Mouse (Mus musculus) mouse embryonic stem cell (cell line): ENCODE data around the gene Epn3.

Source experiments
- in situ Hi-C, 2 experiments: fragments of 300-500 bp; cut with MboI; formaldehyde crosslinking; loops; 1 replicate in 1 of 2; 3 replicates in 1 of 2; pipeline ENCODE4 v1.14.3; 2019 to 2020; ENCODE audit warnings: low sequenced_read_pairs in 2 of 2, low pct_unique_long_range_greater_than_20kb in 1 of 2, mixed read lengths in 1 of 2; ENCODE audit not compliant: unreplicated experiment in 1 of 2

The Epn3 gene

GRCm38 (mm10) chr11:94475722-94476121 lies 24.1 kb downstream of the Epn3 start:
- in situ Hi-C loops, result loop anchor here in 1 of 2 experiments (25.0 kb wide), 1 partner anchor 338 kb away; no protein-coding TSS in a partner anchor

DNA sequence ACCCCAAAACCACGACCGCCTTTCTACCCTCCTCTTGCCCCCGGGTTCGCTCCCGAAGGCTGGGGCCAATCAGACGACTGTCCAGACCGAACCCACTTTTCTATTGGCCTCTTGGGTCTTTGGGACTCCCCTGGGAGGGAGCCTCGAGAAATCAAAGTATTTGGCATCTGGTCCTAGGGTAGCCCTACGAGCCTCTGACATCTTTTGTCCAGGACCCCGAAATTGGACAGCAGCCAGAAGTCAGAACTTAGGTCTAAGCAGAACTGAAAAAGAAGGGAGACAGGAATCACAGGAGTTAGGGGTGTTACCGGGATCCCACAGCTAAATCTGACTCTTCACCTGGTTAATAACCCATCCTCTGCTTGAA lies 25.2 kb downstream of the Epn3 start:
- in situ Hi-C loops, result no loop called here

- in situ Hi-C loops, result no loop called here
Measured at GRCm38 (mm10) chr11:94473707-94474543, 25.8 kb downstream of the Epn3 start, which contains the start of gene Cacna1g. Gene Cacna1g, minus strand, starts transcription at chr11:94474198.

DNA sequence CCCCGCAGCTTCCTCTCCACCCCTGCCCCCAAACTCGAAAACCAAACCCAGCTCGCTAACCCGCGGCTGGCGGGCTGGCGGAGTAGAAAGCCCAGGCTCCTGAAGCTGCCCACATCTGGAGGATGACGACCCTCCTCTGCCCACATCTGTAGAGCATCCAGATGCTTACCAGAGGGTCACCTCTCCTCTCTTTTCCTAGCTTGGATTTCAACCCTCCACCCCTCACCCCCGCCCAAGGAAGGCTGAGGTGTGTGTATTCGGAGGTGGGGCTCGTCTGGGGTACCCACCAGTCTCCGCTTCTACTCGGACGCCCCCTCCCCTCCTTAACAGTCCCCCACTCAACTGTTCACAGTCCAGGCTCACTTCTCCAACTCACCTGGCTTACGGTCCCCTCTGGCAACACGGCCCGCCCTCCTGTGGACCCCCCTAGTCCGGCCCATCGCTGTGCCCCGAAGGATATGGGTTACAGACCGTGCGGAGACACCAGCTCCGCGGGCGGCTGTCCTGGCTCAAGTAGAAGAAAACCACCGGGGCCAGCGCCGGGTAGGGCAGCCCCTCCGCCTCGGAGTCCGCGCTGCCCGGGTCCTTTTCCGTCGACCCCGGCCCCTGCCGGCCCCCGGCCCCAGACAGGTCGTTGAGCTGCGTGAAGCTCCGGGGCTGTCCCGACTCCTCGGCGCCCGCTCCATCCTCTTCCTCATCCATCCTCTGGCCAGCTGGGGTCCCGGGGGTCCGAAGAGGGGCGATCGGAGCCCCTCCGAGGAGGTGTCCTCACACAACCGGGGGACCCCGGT lies 26.7 kb downstream of the Epn3 start:
- in situ Hi-C loops, result no loop called here

DNA sequence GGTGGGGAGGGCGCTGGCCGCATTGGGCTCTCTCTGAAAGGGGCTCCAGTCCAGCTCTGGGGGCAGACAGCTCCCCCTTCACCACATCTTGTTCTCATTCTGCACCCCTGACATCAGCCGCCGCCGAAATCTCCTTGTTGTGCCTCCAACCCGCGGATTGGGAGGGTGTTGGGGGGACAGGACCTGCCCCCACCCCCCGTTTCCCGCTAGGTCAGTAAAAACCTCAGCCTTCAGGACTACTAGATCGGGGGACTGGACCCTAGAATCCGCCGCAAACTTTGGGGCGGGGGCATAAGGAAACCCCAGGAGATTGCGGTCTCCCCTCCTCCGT lies 27.2 kb downstream of the Epn3 start:
- in situ Hi-C loops, result no loop called here

DNA sequence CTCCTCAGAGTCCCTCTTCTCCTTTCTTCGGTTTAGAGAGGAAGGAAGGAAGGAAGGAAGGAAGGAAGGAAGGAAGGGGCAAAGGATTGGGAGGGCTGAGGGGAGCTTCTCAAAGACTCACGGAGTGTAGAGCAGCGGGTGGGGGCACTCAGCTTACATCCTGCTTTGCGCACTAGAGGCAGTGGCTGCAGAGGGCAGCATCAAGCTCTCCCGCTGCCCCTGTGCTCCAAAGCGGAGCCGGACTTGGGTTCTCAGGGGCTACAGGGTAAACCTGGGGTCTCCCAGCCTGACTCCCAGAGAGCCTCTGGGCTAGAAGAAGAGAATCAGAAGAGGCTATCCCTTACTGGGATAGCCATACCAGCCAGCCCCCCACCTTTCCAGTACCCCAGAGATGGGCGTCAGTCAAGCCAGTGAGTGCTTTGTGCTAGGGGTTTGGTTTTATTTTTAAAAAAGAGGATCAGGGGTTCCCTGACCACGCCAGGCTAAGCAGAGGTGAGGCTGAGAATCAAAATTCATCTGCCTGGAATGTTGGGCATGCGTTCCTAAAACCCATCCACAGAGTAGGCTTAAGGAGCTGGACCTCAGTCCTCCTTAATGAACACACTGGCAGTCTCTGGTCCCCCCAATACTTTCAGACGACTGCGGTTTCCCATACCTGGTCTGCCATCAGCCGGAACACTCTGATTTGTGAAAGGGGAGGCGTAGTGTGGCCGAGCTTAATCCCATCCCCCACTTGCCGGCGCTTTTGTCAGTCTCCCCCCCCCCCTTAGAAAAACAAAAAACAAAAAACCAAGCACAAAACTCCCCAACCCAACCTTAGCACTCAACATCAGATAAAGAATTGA lies 27.8 kb downstream of the Epn3 start:
- in situ Hi-C loops, result no loop called here

- in situ Hi-C loops, result no loop called here
Measured at GRCm38 (mm10) chr11:94470391-94470790, 29.4 kb downstream of the Epn3 start.

GRCm38 (mm10) chr11:94469136-94470064 lies 30.4 kb downstream of the Epn3 start:
- in situ Hi-C loops, result no loop called here

GRCm38 (mm10) chr11:94468582-94469064 lies 31.2 kb downstream of the Epn3 start:
- in situ Hi-C loops, result no loop called here

GRCm38 (mm10) chr11:94466333-94466855 lies 33.4 kb downstream of the Epn3 start:
- in situ Hi-C loops, result no loop called here

DNA sequence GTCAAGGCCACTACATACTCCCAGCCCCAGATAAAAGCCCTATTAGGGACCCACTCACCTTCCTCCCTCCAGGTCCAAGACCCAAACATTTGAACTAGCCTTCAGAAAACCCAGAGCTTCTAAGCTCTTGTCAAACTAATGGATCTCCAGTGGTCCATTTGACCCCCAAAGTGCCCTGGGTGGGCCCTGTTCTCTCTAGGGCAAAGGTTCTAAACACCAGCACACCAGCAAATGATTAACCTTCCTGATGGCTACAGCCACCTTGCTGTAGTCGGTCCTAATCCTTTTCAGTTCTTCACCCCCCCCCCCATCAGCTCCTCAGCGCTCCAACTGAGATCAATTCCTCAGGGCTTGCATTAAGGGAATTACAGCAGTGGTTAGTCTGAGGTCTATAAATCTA lies 35.6 kb downstream of the Epn3 start:
- in situ Hi-C loops, result no loop called here

- in situ Hi-C loops, result no loop called here
Measured at GRCm38 (mm10) chr11:94461856-94462255, 37.9 kb downstream of the Epn3 start.

- in situ Hi-C loops, result no loop called here
Measured at GRCm38 (mm10) chr11:94457001-94457400, 42.8 kb downstream of the Epn3 start.

DNA sequence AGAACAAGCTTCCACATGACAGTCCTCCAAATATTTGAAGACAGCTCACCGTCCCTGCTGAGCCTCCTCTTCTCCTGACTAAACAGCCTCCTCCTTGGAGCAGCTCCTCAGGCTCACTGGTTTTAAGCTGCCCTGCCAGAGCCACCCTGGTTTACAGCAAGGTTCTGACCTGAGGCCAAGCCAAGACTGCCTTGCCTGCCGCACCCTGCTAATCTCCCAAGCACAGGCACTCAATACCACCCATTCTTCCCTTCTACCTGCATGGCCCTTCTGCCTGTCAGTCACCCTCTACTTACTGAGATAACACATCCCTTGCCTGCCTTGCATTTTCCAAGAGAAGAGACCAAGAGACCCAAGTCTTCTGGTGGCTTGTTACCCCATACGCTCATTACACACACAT lies 43.4 kb downstream of the Epn3 start:
- in situ Hi-C loops, result no loop called here

GRCm38 (mm10) chr11:94455161-94455820 lies 44.5 kb downstream of the Epn3 start:
- in situ Hi-C loops, result no loop called here

DNA sequence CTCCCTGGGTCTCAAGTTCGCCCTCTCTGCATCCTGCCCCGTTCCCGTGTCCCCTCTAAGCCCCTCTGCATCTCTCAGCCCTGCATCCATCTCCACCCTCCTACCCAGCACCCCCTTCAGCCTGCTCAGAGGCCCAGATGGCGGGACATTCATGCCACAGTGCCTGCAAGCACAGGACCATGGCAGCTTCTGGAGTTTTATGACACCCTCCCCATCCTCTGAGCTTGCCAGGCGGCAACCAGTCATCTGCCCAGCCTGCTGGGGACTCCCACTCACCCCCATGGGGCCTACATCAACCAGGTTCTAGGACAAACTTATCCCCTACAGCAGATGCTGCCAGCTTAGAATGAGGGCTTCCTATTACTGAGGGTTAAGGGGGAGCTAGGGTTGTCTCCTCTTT lies 45.0 kb downstream of the Epn3 start:
- in situ Hi-C loops, result no loop called here

GRCm38 (mm10) chr11:94451091-94451773 lies 48.5 kb downstream of the Epn3 start:
- in situ Hi-C loops, result no loop called here
